Mouse (Mus musculus) brain, embryonic 18.5 days (tissue): ENCODE results near the gene Sirt3.

Experiments
- DNase-seq: peaks from one replicate; pipeline ENCODE4 v3.0.0-alpha.2; 2012; ENCODE audit warnings: low read depth, low spot score

Gene Sirt3

GRCm38 (mm10) chr7:140881696-140882468 lies at the start of gene Sirt3, which contains the start of gene Psmd13:
Sirt3 (minus strand) TSS chr7:140882309.
Psmd13 (plus strand) TSS chr7:140881968.
- DNase-seq: peak; percentile 86

- DNase-seq: no peak
Observed at GRCm38 (mm10) chr7:140927181-140927580, 45.1 kb upstream of the Sirt3 start.

GRCm38 (mm10) chr7:140923070-140923775 lies 41.1 kb upstream of the Sirt3 start:
- DNase-seq: no peak

- DNase-seq: no peak
Observed at GRCm38 (mm10) chr7:140922398-140923069, 40.4 kb upstream of the Sirt3 start.

- DNase-seq: no peak
Observed at GRCm38 (mm10) chr7:140921225-140921975, 39.3 kb upstream of the Sirt3 start.

- no peak for DNase-seq
Observed at GRCm38 (mm10) chr7:140920418-140921029, 38.4 kb upstream of the Sirt3 start, which contains the start of gene Nlrp6. Nlrp6 (plus strand) TSS chr7:140920902.

GRCm38 (mm10) chr7:140919911-140920310 lies 37.8 kb upstream of the Sirt3 start:
- no peak for DNase-seq

GRCm38 (mm10) chr7:140914031-140914690 lies 32.1 kb upstream of the Sirt3 start:
- DNase-seq: no peak

- no peak for DNase-seq
Observed at GRCm38 (mm10) chr7:140912846-140913482, 30.9 kb upstream of the Sirt3 start.

GRCm38 (mm10) chr7:140912293-140912692 lies 30.2 kb upstream of the Sirt3 start:
- DNase-seq: no peak

- no peak for DNase-seq
Observed at GRCm38 (mm10) chr7:140908634-140909107, 26.6 kb upstream of the Sirt3 start.

GRCm38 (mm10) chr7:140908181-140908580 lies 26.1 kb upstream of the Sirt3 start:
- no peak for DNase-seq

GRCm38 (mm10) chr7:140907697-140908096 lies 25.6 kb upstream of the Sirt3 start:
- DNase-seq: no peak

GRCm38 (mm10) chr7:140907131-140907530 lies 25.0 kb upstream of the Sirt3 start:
- no peak for DNase-seq

GRCm38 (mm10) chr7:140905642-140906081 lies 23.6 kb upstream of the Sirt3 start:
- no peak for DNase-seq

- no peak for DNase-seq
Observed at GRCm38 (mm10) chr7:140903212-140903611, 21.1 kb upstream of the Sirt3 start.

- no peak for DNase-seq
Observed at GRCm38 (mm10) chr7:140902036-140902875, 20.1 kb upstream of the Sirt3 start.

GRCm38 (mm10) chr7:140900220-140900619 lies 18.1 kb upstream of the Sirt3 start, which contains the start of gene Cox8b:
Cox8b (minus strand) TSS chr7:140900446.
- no peak for DNase-seq

- DNase-seq: no peak
Observed at GRCm38 (mm10) chr7:140899121-140899520, 17.0 kb upstream of the Sirt3 start.
